In the genomic region with DNA sequence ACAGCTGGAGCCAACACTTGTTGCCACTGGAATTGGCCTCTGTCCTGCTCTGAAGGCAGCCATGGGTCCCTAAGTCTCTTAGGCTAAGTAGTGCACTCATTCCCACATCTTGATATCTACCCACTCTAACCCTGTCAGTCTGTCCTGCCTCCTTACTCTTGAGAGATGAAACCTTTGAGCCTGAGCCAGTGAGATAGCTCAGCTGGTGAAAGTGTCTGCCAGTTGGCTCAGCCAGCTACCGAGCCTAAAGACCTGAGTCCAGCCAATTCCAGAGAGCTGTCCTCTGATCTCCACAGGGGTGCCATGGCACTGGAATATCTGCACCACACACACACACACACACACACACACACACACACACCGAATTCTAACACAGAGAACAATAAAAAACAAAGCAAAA, we compare ENCODE assay signal across 21 mouse cellular contexts. TPM values are rescaled to one million over a fixed set of nuclear protein-coding genes. Genes with fewer than 3 reads are reported as not detected.
A peak's percentile ranks its signal among the peaks of the same experiment; 100 is the strongest.
DNase-seq lines count a peak whose midpoint lies in the region; ATAC-seq lines count a peak whose summit lies in the region.
"Had no signal": no experiment of that assay in that cellular context is flagged by ENCODE, and none has a peak within 500 bp of the region (broad histone marks: within the 10 kb centered on the region; RNA-seq: fewer than 3 reads in every experiment).

No protein-coding gene starts in this region.

- H3K4me3 ChIP-seq in embryonic facial prominence, embryonic 14.5 days (ENCODE audit: low read depth, low read length), result no peak overlapping the region
- H3K4me3 ChIP-seq in stomach, embryonic 16.5 days (replicated peaks; ENCODE audit: low read length), result no peak overlapping the region
- H3K4me3 ChIP-seq: hindbrain, embryonic 12.5 days; megakaryocyte, embryonic 14.5 days had no signal

- H3K27me3 ChIP-seq in embryonic facial prominence, embryonic 14.5 days (replicated peaks; ENCODE audit: control insufficient read depth, insufficient read depth, low read length), result peaks cover 53% of the 10 kb centered on the region
- peaks cover 38% of the 10 kb centered on the region for H3K27me3 ChIP-seq in stomach, embryonic 16.5 days (ENCODE audit: control insufficient read depth, insufficient read depth, low read length)

- H3K27ac ChIP-seq in embryonic facial prominence, embryonic 14.5 days (replicated peaks; ENCODE audit: low read depth, low read length), result peak overlapping the region; percentile 44; the same call in 1 of the 2 replicates
- peak overlapping the region; percentile 82 for H3K27ac ChIP-seq in stomach, embryonic 16.5 days (ENCODE audit: low read length)
- H3K27ac ChIP-seq: hindbrain, embryonic 12.5 days had no signal

- H3K9ac ChIP-seq in embryonic facial prominence, embryonic 14.5 days (ENCODE audit: low read depth, low read length), result no peak overlapping the region
- H3K9ac ChIP-seq in stomach, embryonic 16.5 days (ENCODE audit: low read length), result no peak overlapping the region
- H3K9ac ChIP-seq: hindbrain, embryonic 12.5 days; liver, postnatal 0 days had no signal

- DNase-seq in gastrocnemius, adult 18-20 months (ENCODE audit: low spot score), result peak; percentile 46
- DNase-seq in gastrocnemius, adult 8-10 months (ENCODE audit: low spot score in 2 of 2), result no peak
- peak; percentile 58 for DNase-seq in left cerebral cortex, postnatal 4 days
- no peak for DNase-seq in left cerebral cortex, postnatal 14 days (ENCODE audit: low spot score in 2 of 2)
- no peak for DNase-seq in embryonic facial prominence, embryonic 14.5 days (ENCODE audit: low spot score)
- no peak for DNase-seq in spleen, postnatal 4 days (ENCODE audit: low spot score in 2 of 2)
- DNase-seq: cerebellum, adult 9-11 months; gastrocnemius, postnatal 14 days; kidney, adult 8-10 months; kidney, postnatal 25 days; liver, postnatal 0 days; lung, postnatal 14 days; midbrain, embryonic 14.5 days; right cerebral cortex, postnatal 14 days; spleen, adult 18-20 months; thymus, postnatal 36 days had no signal

- no peaks in the 10 kb centered on the region for H3K9me3 ChIP-seq in embryonic facial prominence, embryonic 14.5 days (ENCODE audit: control insufficient read depth, low read length)
- H3K9me3 ChIP-seq in stomach, embryonic 16.5 days (replicated peaks; ENCODE audit: control insufficient read depth, low read length), result no peaks in the 10 kb centered on the region
- H3K9me3 ChIP-seq: hindbrain, embryonic 12.5 days; megakaryocyte, embryonic 14.5 days had no signal

- no peak overlapping the region for H3K4me2 ChIP-seq in embryonic facial prominence, embryonic 14.5 days (ENCODE audit: low read depth, low read length)
- H3K4me2 ChIP-seq in stomach, embryonic 16.5 days (ENCODE audit: low read depth, low read length), result no peak overlapping the region
- H3K4me2 ChIP-seq: hindbrain, embryonic 12.5 days had no signal

- WGBS in embryonic facial prominence, embryonic 14.5 days, result 61% methylated on average over 2 of the region's 2 CpGs
- 40% methylated on average over 2 of the region's 2 CpGs for WGBS in stomach, embryonic 16.5 days

- 0 out of 2 replicates have a peak, but pooled peaks cover 3% of the 10 kb centered on the region for H3K4me1 ChIP-seq in embryonic facial prominence, embryonic 14.5 days (ENCODE audit: control insufficient read depth, insufficient read depth, low read length)
- no peaks in the 10 kb centered on the region for H3K4me1 ChIP-seq in stomach, embryonic 16.5 days (ENCODE audit: control insufficient read depth, insufficient read depth, low read length)

- intact Hi-C loops in left cerebral cortex, postnatal 4 days (cut with DNase I), result no loop called here
- intact Hi-C loops in left cerebral cortex, postnatal 14 days (cut with DNase I), result no loop called here

- H3K36me3 ChIP-seq in embryonic facial prominence, embryonic 14.5 days (ENCODE audit: control insufficient read depth, insufficient read depth, low read length), result no peaks in the 10 kb centered on the region
- no peaks in the 10 kb centered on the region for H3K36me3 ChIP-seq in stomach, embryonic 16.5 days (ENCODE audit: control insufficient read depth, insufficient read depth, low read length)
- H3K36me3 ChIP-seq: hindbrain, embryonic 12.5 days had no signal

- ATAC-seq in embryonic facial prominence, embryonic 14.5 days (ENCODE audit: low read depth), result no peak
- ATAC-seq in stomach, embryonic 16.5 days (ENCODE audit: insufficient read depth, low FRiP score), result no peak
- ATAC-seq: inflammation-experienced regulatory T-cells, adult 6 months had no signal

RNA-seq across cellular contexts. Expression of a gene that starts 2.3 kb away (rescaled TPM):
- under 1 TPM; 0.09 to 0.12 TPM for total RNA-seq in gastrocnemius, adult 18-20 months (2021)
- under 1 TPM; 0.10 to 0.29 (median 0.15) TPM for total RNA-seq in gastrocnemius, adult 8-10 months (2022)
- total RNA-seq in left cerebral cortex, postnatal 4 days (2021), result 1 to 10 TPM; 2.5 to 2.8 TPM
- total RNA-seq in left cerebral cortex, postnatal 14 days (2021), result 1 to 10 TPM; 3.4 to 5.2 TPM
- 0.96 and 1.3 TPM in 2 replicates for polyA plus RNA-seq in embryonic facial prominence, embryonic 14.5 days (2014; fragmentation: Nextera tagmentation; extraction: Ambion mirVana)
- 1.8 and 2.0 TPM in 2 replicates for polyA plus RNA-seq in stomach, embryonic 16.5 days (2015; fragmentation: Nextera tagmentation; extraction: Ambion mirVana)
- polyA plus RNA-seq: testis, adult 2 months had no signal

RNA-seq across cellular contexts. Expression of a gene that starts 11.3 kb away (rescaled TPM):
- 10 to 100 TPM; 50.8 to 51.5 TPM for total RNA-seq in gastrocnemius, adult 18-20 months (2021)
- total RNA-seq in gastrocnemius, adult 8-10 months (2022), result 10 to 100 TPM; 54.9 to 59.4 (median 57.4) TPM
- 10 to 100 TPM; 49.0 to 50.8 TPM for total RNA-seq in left cerebral cortex, postnatal 4 days (2021)
- 10 to 100 TPM; 47.2 to 50.5 TPM for total RNA-seq in left cerebral cortex, postnatal 14 days (2021)
- polyA plus RNA-seq in embryonic facial prominence, embryonic 14.5 days (2014; fragmentation: Nextera tagmentation; extraction: Ambion mirVana), result 43.0 and 49.6 TPM in 2 replicates
- polyA plus RNA-seq in stomach, embryonic 16.5 days (2015; fragmentation: Nextera tagmentation; extraction: Ambion mirVana), result 52.5 and 56.4 TPM in 2 replicates

RNA-seq across cellular contexts. Expression of a gene that starts 14.6 kb away (rescaled TPM):
- 10 to 100 TPM; 64.7 to 67.6 TPM for total RNA-seq in gastrocnemius, adult 18-20 months (2021)
- total RNA-seq in gastrocnemius, adult 8-10 months (2022), result 10 to 100 TPM; 74.3 to 87.3 (median 80.7) TPM
- 10 to 100 TPM; 26.3 to 31.0 TPM for total RNA-seq in left cerebral cortex, postnatal 4 days (2021)
- 10 to 100 TPM; 35.3 to 37.5 TPM for total RNA-seq in left cerebral cortex, postnatal 14 days (2021)
- polyA plus RNA-seq in embryonic facial prominence, embryonic 14.5 days (2014; fragmentation: Nextera tagmentation; extraction: Ambion mirVana), result 26.3 and 35.5 TPM in 2 replicates
- 53.3 and 55.7 TPM in 2 replicates for polyA plus RNA-seq in stomach, embryonic 16.5 days (2015; fragmentation: Nextera tagmentation; extraction: Ambion mirVana)

RNA-seq across cellular contexts. Expression of a gene that starts 37.3 kb away (rescaled TPM):
- 1 to 10 TPM; 8.0 to 9.3 TPM for total RNA-seq in gastrocnemius, adult 18-20 months (2021)
- total RNA-seq in gastrocnemius, adult 8-10 months (2022), result 10 to 100 TPM in 3 of 4 experiments, 1 to 10 TPM in 1; 8.4 to 13.0 (median 11.4) TPM
- total RNA-seq in left cerebral cortex, postnatal 4 days (2021), result 10 to 100 TPM; 46.7 to 49.2 TPM
- total RNA-seq in left cerebral cortex, postnatal 14 days (2021), result 10 to 100 TPM; 31.9 to 32.3 TPM
- polyA plus RNA-seq in embryonic facial prominence, embryonic 14.5 days (2014; fragmentation: Nextera tagmentation; extraction: Ambion mirVana), result 11.0 and 14.4 TPM in 2 replicates
- 15.2 and 18.2 TPM in 2 replicates for polyA plus RNA-seq in stomach, embryonic 16.5 days (2015; fragmentation: Nextera tagmentation; extraction: Ambion mirVana)

RNA-seq across cellular contexts. Expression of a gene that starts 40.7 kb away (rescaled TPM):
- total RNA-seq in gastrocnemius, adult 18-20 months (2021), result 1 to 10 TPM; 8.0 to 8.3 TPM
- total RNA-seq in gastrocnemius, adult 8-10 months (2022), result 10 to 100 TPM in 3 of 4 experiments, 1 to 10 TPM in 1; 8.8 to 10.7 (median 10.6) TPM
- 10 to 100 TPM; 58.3 to 63.6 TPM for total RNA-seq in left cerebral cortex, postnatal 4 days (2021)
- 10 to 100 TPM; 57.5 to 62.9 TPM for total RNA-seq in left cerebral cortex, postnatal 14 days (2021)
- 57.2 and 57.7 TPM in 2 replicates for polyA plus RNA-seq in embryonic facial prominence, embryonic 14.5 days (2014; fragmentation: Nextera tagmentation; extraction: Ambion mirVana)
- polyA plus RNA-seq in stomach, embryonic 16.5 days (2015; fragmentation: Nextera tagmentation; extraction: Ambion mirVana), result 47.4 and 51.5 TPM in 2 replicates

Comparison
In these comparisons a context has a peak if more than half of its experiments do, and no peak if none do; other contexts are left out.
1. DNase-seq: peak in gastrocnemius, adult 18-20 months (single experiment) and left cerebral cortex, postnatal 4 days (single experiment); none in gastrocnemius, adult 8-10 months (0 of 2), left cerebral cortex, postnatal 14 days (0 of 2), embryonic facial prominence, embryonic 14.5 days (single experiment) and spleen, postnatal 4 days (0 of 2).